Comparison of ENCODE assay signal across 10 mouse cellular contexts in the genomic region with DNA sequence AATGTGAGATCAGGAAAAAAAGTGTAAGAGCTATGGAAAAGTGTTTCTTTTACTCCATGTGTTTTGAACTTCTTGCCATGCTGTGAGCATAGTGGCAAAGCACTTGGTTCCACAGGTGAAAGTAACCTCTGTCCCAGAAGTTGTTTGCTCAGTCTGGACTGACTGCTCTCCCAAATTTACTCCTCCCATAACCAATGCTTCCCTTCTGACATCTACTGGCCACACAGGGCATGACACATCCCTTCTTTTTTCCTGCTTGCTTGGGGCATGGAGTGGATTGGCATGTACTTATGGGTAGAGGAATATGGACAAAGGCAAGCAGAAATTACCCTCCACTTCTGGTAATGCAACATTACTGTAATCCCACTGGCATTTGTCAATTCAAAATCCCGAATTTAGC. TPM values are rescaled to one million over a fixed set of nuclear protein-coding genes. Genes with fewer than 3 reads are reported as not detected.
DNase-seq lines count a peak whose midpoint lies in the region; ATAC-seq and TF ChIP-seq lines count a peak whose summit lies in the region.
"Had no signal": no experiment of that assay in that cellular context is flagged by ENCODE, and none has a peak within 500 bp of the region (broad histone marks: within the 10 kb centered on the region; RNA-seq: fewer than 3 reads in every experiment).

No protein-coding gene starts in this region.

- H3K9ac ChIP-seq in heart, postnatal 0 days (replicated peaks; ENCODE audit: low read depth, low read length) = no peak overlapping the region
- no peak overlapping the region for H3K9ac ChIP-seq in liver, adult 2 months (ENCODE audit: low read depth, low read length)
- H3K9ac ChIP-seq: neural tube, embryonic 13.5 days had no signal

- TF ChIP-seq CTCF in heart, postnatal 0 days (IDR thresholded peaks at IDR 0.05; ENCODE audit: low read depth) = peak; percentile 96
- TF ChIP-seq CTCF in liver, adult 2 months (IDR thresholded peaks at IDR 0.05; ENCODE audit: low read depth, low read length) = peak; percentile 58

- no peaks in the 10 kb centered on the region for H3K27me3 ChIP-seq in heart, postnatal 0 days (ENCODE audit: control insufficient read depth, insufficient read depth, low read length)
- H3K27me3 ChIP-seq in liver, adult 2 months (ENCODE audit: control insufficient read depth, insufficient read depth, low read length) = no peaks in the 10 kb centered on the region
- H3K27me3 ChIP-seq in splenic B cell, adult 2 months (ENCODE audit: control insufficient read depth, insufficient read depth, low read length, poor library complexity, severe bottlenecking) = no peaks in the 10 kb centered on the region
- H3K27me3 ChIP-seq: neural tube, embryonic 13.5 days had no signal

- H3K36me3 ChIP-seq in heart, postnatal 0 days (replicated peaks; ENCODE audit: control insufficient read depth, insufficient read depth, low read length) = no peaks in the 10 kb centered on the region
- no peaks in the 10 kb centered on the region for H3K36me3 ChIP-seq in liver, adult 2 months (ENCODE audit: control insufficient read depth, insufficient read depth, low read length)
- no peaks in the 10 kb centered on the region for H3K36me3 ChIP-seq in splenic B cell, adult 2 months (ENCODE audit: control insufficient read depth, insufficient read depth, low read length, poor library complexity, severe bottlenecking)
- H3K36me3 ChIP-seq: neural tube, embryonic 13.5 days had no signal

- no peaks in the 10 kb centered on the region for H3K9me3 ChIP-seq in heart, postnatal 0 days (replicated peaks; ENCODE audit: control insufficient read depth, low read length)
- H3K9me3 ChIP-seq: neural tube, embryonic 13.5 days had no signal

- no peak for TF ChIP-seq EP300 in heart, postnatal 0 days (IDR thresholded peaks at IDR 0.05; ENCODE audit: low read depth)

- H3K79me2 ChIP-seq in liver, adult 2 months (ENCODE audit: control insufficient read depth, insufficient read depth, low read length) = no peaks in the 10 kb centered on the region

- TF ChIP-seq POLR2A in liver, adult 2 months (IDR thresholded peaks at IDR 0.05; ENCODE audit: extremely low read depth, insufficient read depth, low read length) = no peak

- no peak overlapping the region for H3K4me3 ChIP-seq in heart, postnatal 0 days (ENCODE audit: low read depth, low read length)
- no peak overlapping the region for H3K4me3 ChIP-seq in liver, adult 2 months (ENCODE audit: insufficient read depth, low read depth, low read length)
- H3K4me3 ChIP-seq: neural tube, embryonic 13.5 days had no signal

- WGBS in heart, postnatal 0 days = 0% methylated on average over 1 of the region's 1 CpGs
- 8% methylated on average over 1 of the region's 1 CpGs for WGBS in liver, adult 2 months

- no peak overlapping the region for H3K4me2 ChIP-seq in heart, postnatal 0 days (ENCODE audit: low read depth, low read length)
- H3K4me2 ChIP-seq: neural tube, embryonic 13.5 days had no signal

- H3K4me1 ChIP-seq in heart, postnatal 0 days (ENCODE audit: control insufficient read depth, insufficient read depth) = no peaks in the 10 kb centered on the region
- no peaks in the 10 kb centered on the region for H3K4me1 ChIP-seq in liver, adult 2 months (ENCODE audit: control insufficient read depth, insufficient read depth, low read length)
- H3K4me1 ChIP-seq: neural tube, embryonic 13.5 days had no signal

- peak; percentile 72 for ATAC-seq in heart, postnatal 0 days (ENCODE audit: insufficient read depth, low read depth)

- DNase-seq in adrenal gland, adult 2 months = peak; percentile 45
- DNase-seq in adrenal gland, adult 8-10 months = no peak
- DNase-seq in ovary, postnatal 14 days (ENCODE audit: low spot score) = peak; percentile 59
- DNase-seq in ovary, adult 18-20 months (ENCODE audit: low spot score) = no peak
- peak; percentile 61 for DNase-seq in heart, postnatal 0 days (ENCODE audit: low spot score)
- DNase-seq in liver, adult 2 months (ENCODE audit: extremely low read depth, low read depth, low spot score) = peak; percentile 77
- peak; percentile 6 for DNase-seq in splenic B cell, adult 2 months (ENCODE audit: low read depth, low spot score)
- no peak for DNase-seq in left cerebral cortex, adult 18-20 months (ENCODE audit: low spot score in 2 of 2)

- no peak overlapping the region for H3K27ac ChIP-seq in heart, postnatal 0 days (ENCODE audit: low read depth)
- H3K27ac ChIP-seq in liver, adult 2 months (replicated peaks; ENCODE audit: insufficient read depth, low read depth, low read length) = no peak overlapping the region
- H3K27ac ChIP-seq: neural tube, embryonic 13.5 days had no signal

RNA-seq across cellular contexts. Expression of gene Ppp2r3d, which starts 20.1 kb away (rescaled TPM):
- total RNA-seq in adrenal gland, adult 2 months (2021) = 100 to 1,000 TPM in 1 of 2 experiments, 10 to 100 TPM in 1; 87.3 to 104 TPM
- 489 and 516 TPM in 2 replicates for polyA plus RNA-seq in adrenal gland, adult 2 months (2012; rRNA removed)
- total RNA-seq in adrenal gland, adult 8-10 months (2022) = 100 to 1,000 TPM in 3 of 4 experiments, 10 to 100 TPM in 1; 98.3 to 182 (median 140) TPM
- total RNA-seq in heart, postnatal 0 days (2014; rRNA removed; ENCODE audit: low replicate concordance) = 78.4 and 252 TPM in 2 replicates
- polyA plus RNA-seq in heart, postnatal 0 days (2015; fragmentation: Nextera tagmentation; extraction: Ambion mirVana) = 128 and 133 TPM in 2 replicates
- 13.7 and 19.2 TPM in 2 replicates for total RNA-seq in liver, adult 2 months (2014; rRNA removed)
- 80.2 and 89.4 TPM in 2 replicates for polyA plus RNA-seq in liver, adult 2 months (2012; rRNA removed)
- 100 to 1,000 TPM in 1 of 2 experiments, 10 to 100 TPM in 1; 98.8 to 107 TPM for total RNA-seq in left cerebral cortex, adult 18-20 months (2021)

RNA-seq across cellular contexts. Expression of gene Gm21836, which starts 37.0 kb away (rescaled TPM):
- total RNA-seq in adrenal gland, adult 2 months (2021) = not detected
- polyA plus RNA-seq in adrenal gland, adult 2 months (2012; rRNA removed) = not detected in 2 replicates
- total RNA-seq in adrenal gland, adult 8-10 months (2022) = not detected
- total RNA-seq in heart, postnatal 0 days (2014; rRNA removed; ENCODE audit: low replicate concordance) = not detected in 2 replicates
- not detected in 2 replicates for polyA plus RNA-seq in heart, postnatal 0 days (2015; fragmentation: Nextera tagmentation; extraction: Ambion mirVana)
- not detected in 2 replicates for total RNA-seq in liver, adult 2 months (2014; rRNA removed)
- not detected in 2 replicates for polyA plus RNA-seq in liver, adult 2 months (2012; rRNA removed)
- not detected for total RNA-seq in left cerebral cortex, adult 18-20 months (2021)
- polyA plus RNA-seq: frontal cortex, adult 2 months; neural tube, embryonic 13.5 days had no signal

Comparison
In these comparisons a context has a peak if more than half of its experiments do, and no peak if none do; other contexts are left out.
1. DNase-seq: peak in adrenal gland, adult 2 months (single experiment), ovary, postnatal 14 days (single experiment), heart, postnatal 0 days (single experiment), liver, adult 2 months (single experiment) and splenic B cell, adult 2 months (single experiment); none in adrenal gland, adult 8-10 months (single experiment), ovary, adult 18-20 months (single experiment) and left cerebral cortex, adult 18-20 months (0 of 2).